16 mouse cellular contexts compared by ENCODE assay signal in genomic region chr1:180151191-180151590, GRCm38 (mm10). TPM values are rescaled to one million over a fixed set of nuclear protein-coding genes. Genes with fewer than 3 reads are reported as not detected.
DNase-seq lines count a peak whose midpoint lies in the region; ATAC-seq and TF ChIP-seq lines count a peak whose summit lies in the region.
"Had no signal": no experiment of that assay in that cellular context is flagged by ENCODE, and none has a peak within 500 bp of the region (broad histone marks: within the 10 kb centered on the region; RNA-seq: fewer than 3 reads in every experiment).

No protein-coding gene starts in this region.

- TF ChIP-seq POLR2A in brain, embryonic 14.5 days (IDR thresholded peaks at IDR 0.05; ENCODE audit: borderline replicate concordance, extremely low read depth, insufficient read depth, insufficient read length, poor library complexity, severe bottlenecking), result no peak

- 84% methylated on average over 8 of the region's 8 CpGs for whole genome bisulfite sequencing in limb, embryonic 11.5 days
- 91% methylated on average over 8 of the region's 8 CpGs for WGBS in limb, embryonic 10.5 days

- 0 out of 2 replicates have a peak, but pooled peaks have one; percentile 3 for TF ChIP-seq CTCF in gastrocnemius, adult 2 months (IDR thresholded peaks at IDR 0.05)
- TF ChIP-seq CTCF in brain, embryonic 14.5 days (IDR thresholded peaks at IDR 0.05; ENCODE audit: borderline replicate concordance, extremely low read depth, insufficient read depth, insufficient read length), result peak; percentile 19; the same call in 1 of the 2 replicates

- no peak overlapping the region for H3K4me3 ChIP-seq in gastrocnemius, adult 2 months
- H3K4me3 ChIP-seq in limb, embryonic 11.5 days (ENCODE audit: low read depth, low read length), result no peak overlapping the region
- H3K4me3 ChIP-seq in limb, embryonic 10.5 days, result no peak overlapping the region
- H3K4me3 ChIP-seq: heart, embryonic 15.5 days; hindbrain, embryonic 12.5 days; left cerebral cortex, adult 2 months; limb, embryonic 15.5 days; myocyte had no signal

- no peaks in the 10 kb centered on the region for H3K9me3 ChIP-seq in limb, embryonic 11.5 days (ENCODE audit: control insufficient read depth, low read length)
- no peaks in the 10 kb centered on the region for H3K9me3 ChIP-seq in limb, embryonic 10.5 days (replicated peaks)
- H3K9me3 ChIP-seq: heart, embryonic 15.5 days; hindbrain, embryonic 12.5 days; limb, embryonic 15.5 days had no signal

- DNase-seq in gastrocnemius, adult 2 months, result no peak
- no peak for DNase-seq in gastrocnemius, postnatal 25 days
- DNase-seq in limb, embryonic 11.5 days (ENCODE audit: low spot score), result peak; percentile 20
- no peak for DNase-seq in limb, embryonic 10.5 days (ENCODE audit: low spot score)
- DNase-seq in A20 (ENCODE audit: low read depth, low spot score), result peak; percentile 35
- peak; percentile 32 for DNase-seq in brain, embryonic 14.5 days (ENCODE audit: low read depth)
- DNase-seq in adrenal gland, postnatal 25 days, result no peak
- DNase-seq in T-cell, adult 2 months (ENCODE audit: low spot score), result no peak
- DNase-seq: cerebellum, adult 8-10 months; kidney, adult 9 months; retina, postnatal 1 day had no signal

- H3K27me3 ChIP-seq in limb, embryonic 11.5 days (ENCODE audit: control insufficient read depth, insufficient read depth, low read length), result no peaks in the 10 kb centered on the region
- no peaks in the 10 kb centered on the region for H3K27me3 ChIP-seq in limb, embryonic 10.5 days (ENCODE audit: low read depth, poor library complexity, severe bottlenecking)
- H3K27me3 ChIP-seq: heart, embryonic 15.5 days; hindbrain, embryonic 12.5 days; limb, embryonic 15.5 days had no signal

- H3K27ac ChIP-seq in gastrocnemius, adult 2 months, result no peak overlapping the region
- H3K27ac ChIP-seq in limb, embryonic 11.5 days (replicated peaks; ENCODE audit: low read depth, low read length), result no peak overlapping the region
- no peak overlapping the region for H3K27ac ChIP-seq in limb, embryonic 10.5 days
- H3K27ac ChIP-seq: heart, embryonic 15.5 days; hindbrain, embryonic 12.5 days; left cerebral cortex, adult 2 months; limb, embryonic 15.5 days had no signal

- H3K4me2 ChIP-seq in limb, embryonic 11.5 days (ENCODE audit: low read depth, severe bottlenecking), result no peak overlapping the region
- H3K4me2 ChIP-seq: heart, embryonic 15.5 days; hindbrain, embryonic 12.5 days; limb, embryonic 15.5 days had no signal

- H3K4me1 ChIP-seq in limb, embryonic 11.5 days (ENCODE audit: control insufficient read depth, insufficient read depth, low read length), result no peaks in the 10 kb centered on the region
- H3K4me1 ChIP-seq in limb, embryonic 10.5 days, result peaks cover 5% of the 10 kb centered on the region
- H3K4me1 ChIP-seq: heart, embryonic 15.5 days; hindbrain, embryonic 12.5 days; limb, embryonic 15.5 days had no signal

- no peak for ATAC-seq in limb, embryonic 11.5 days (ENCODE audit: insufficient number of reproducible peaks, low FRiP score, low TSS enrichment, low read depth)

- no peak overlapping the region for H3K9ac ChIP-seq in limb, embryonic 11.5 days (ENCODE audit: low read length)
- H3K9ac ChIP-seq: heart, embryonic 15.5 days; hindbrain, embryonic 12.5 days; limb, embryonic 15.5 days had no signal

- H3K36me3 ChIP-seq in limb, embryonic 11.5 days (ENCODE audit: control insufficient read depth, insufficient read depth, low read length), result no peaks in the 10 kb centered on the region; the same call in 1 of the 2 replicates
- H3K36me3 ChIP-seq in limb, embryonic 10.5 days, result peaks cover 43% of the 10 kb centered on the region

- intact Hi-C loops in gastrocnemius, adult 2 months (cut with DNase I), result no loop called here

RNA-seq across cellular contexts. Expression of gene Coq8a, which starts 48.2 kb away (rescaled TPM):
- 1,000 to 10,000 TPM in 1 of 2 experiments, 100 to 1,000 TPM in 1; 633 to 1,638 TPM for total RNA-seq in gastrocnemius, adult 2 months (2021)
- 100 to 1,000 TPM; 871 to 916 TPM for total RNA-seq in gastrocnemius, postnatal 25 days (2021)
- polyA plus RNA-seq in limb, embryonic 11.5 days (2014; fragmentation: Nextera tagmentation; extraction: Ambion mirVana), result 2.0 and 2.3 TPM in 2 replicates
- 2.1 and 2.4 TPM in 2 replicates for polyA plus RNA-seq in limb, embryonic 10.5 days (2016; fragmentation: Nextera tagmentation; extraction: Ambion mirVana)
- 2.9 and 3.2 TPM in 2 replicates for polyA plus RNA-seq in brain, embryonic 14.5 days (2012; rRNA removed)
- 196 and 358 TPM in 2 replicates for total RNA-seq in adrenal gland, postnatal 25 days (2021)

Comparison
In these comparisons a context has a peak if more than half of its experiments do, and no peak if none do; other contexts are left out.
1. DNase-seq: peak in limb, embryonic 11.5 days (single experiment), A20 (single experiment) and brain, embryonic 14.5 days (single experiment); none in gastrocnemius, adult 2 months (single experiment), gastrocnemius, postnatal 25 days (single experiment), limb, embryonic 10.5 days (single experiment), adrenal gland, postnatal 25 days (single experiment) and T-cell, adult 2 months (single experiment).